Mouse (Mus musculus): ENCODE data around the gene Plcd3. TPM values are rescaled to one million over a fixed set of nuclear protein-coding genes. Genes with fewer than 3 reads are reported as not detected.

The Plcd3 gene
- total RNA-seq, 2 experiments from 2014 or later: 13.4 to 13.7 TPM

GRCm38 (mm10) chr11:103067457-103068001 is 33.9 kb downstream of the Plcd3 start:
- DNase-seq (ENCODE audit: low spot score in 2 of 2): no peak

GRCm38 (mm10) chr11:103067051-103067361 is 34.5 kb downstream of the Plcd3 start:
- no peak for DNase-seq (ENCODE audit: low spot score in 2 of 2)

GRCm38 (mm10) chr11:103066191-103067050 is 35.0 kb downstream of the Plcd3 start:
- no peak for DNase-seq (ENCODE audit: low spot score in 2 of 2)

GRCm38 (mm10) chr11:103058499-103059085 is 42.9 kb downstream of the Plcd3 start:
- DNase-seq (ENCODE audit: low spot score in 2 of 2): no peak

- DNase-seq (ENCODE audit: low spot score in 2 of 2): no peak
Measured at GRCm38 (mm10) chr11:103056636-103057035, 44.8 kb downstream of the Plcd3 start.

- peak; percentile 80 to 86 for DNase-seq (ENCODE audit: low spot score in 2 of 2)
Measured at GRCm38 (mm10) chr11:103054798-103055197, 46.7 kb downstream of the Plcd3 start.

GRCm38 (mm10) chr11:103053191-103054076 is 48.0 kb downstream of the Plcd3 start:
- DNase-seq (ENCODE audit: low spot score in 2 of 2): no peak

GRCm38 (mm10) chr11:103052078-103052477 is 49.4 kb downstream of the Plcd3 start:
- no peak for DNase-seq (ENCODE audit: low spot score in 2 of 2)

- peak; percentile 29 to 47 for DNase-seq (ENCODE audit: low spot score in 2 of 2)
Measured at GRCm38 (mm10) chr11:103051249-103051691, 50.2 kb downstream of the Plcd3 start.

GRCm38 (mm10) chr11:103050153-103050552 is 51.3 kb downstream of the Plcd3 start:
- no peak for DNase-seq (ENCODE audit: low spot score in 2 of 2)

- no peak for DNase-seq (ENCODE audit: low spot score in 2 of 2)
Measured at GRCm38 (mm10) chr11:103049611-103050010, 51.8 kb downstream of the Plcd3 start.

- DNase-seq (ENCODE audit: low spot score in 2 of 2): no peak
Measured at GRCm38 (mm10) chr11:103046286-103046685, 55.2 kb downstream of the Plcd3 start.

GRCm38 (mm10) chr11:103043982-103044381 is 57.5 kb downstream of the Plcd3 start:
- no peak for DNase-seq (ENCODE audit: low spot score in 2 of 2)

GRCm38 (mm10) chr11:103042828-103043227 is 58.6 kb downstream of the Plcd3 start:
- DNase-seq (ENCODE audit: low spot score in 2 of 2): no peak

GRCm38 (mm10) chr11:103038037-103038436 is 63.4 kb downstream of the Plcd3 start:
- DNase-seq (ENCODE audit: low spot score in 2 of 2): no peak

GRCm38 (mm10) chr11:103036881-103037465 is 64.5 kb downstream of the Plcd3 start:
- no peak for DNase-seq (ENCODE audit: low spot score in 2 of 2)

- no peak for DNase-seq (ENCODE audit: low spot score in 2 of 2)
Measured at GRCm38 (mm10) chr11:103035007-103035406, 66.5 kb downstream of the Plcd3 start.

- DNase-seq (ENCODE audit: low spot score in 2 of 2): peak; percentile 51 to 54
Measured at GRCm38 (mm10) chr11:103033030-103033429, 68.4 kb downstream of the Plcd3 start.

GRCm38 (mm10) chr11:103028176-103028891 is 73.1 kb downstream of the Plcd3 start, which contains the start of the genes Nmt1 and Dcakd:
Gene Nmt1 (plus strand): TSS chr11:103028190.
Gene Dcakd (minus strand): TSS chr11:103028333.
- peak; percentile 92 to 93 for DNase-seq (ENCODE audit: low spot score in 2 of 2)

GRCm38 (mm10) chr11:103027570-103028175 is 73.8 kb downstream of the Plcd3 start:
- DNase-seq (ENCODE audit: low spot score in 2 of 2): no peak

Measured in layer of hippocampus, postnatal 10 days (tissue).